Mouse (Mus musculus) skeletal muscle tissue, adult 2 months (tissue): ENCODE measurements at regions not wholly inside any gene's neighbourhood (a gene's known extent, or its start where the extent isn't known, plus 50 kb on each side); places are given as distances from the start of the nearest gene placed in this dataset.
"Not testable (repeated sequence)": the region's sequence is repeated elsewhere in the genome, so short reads cannot be mapped to it uniquely, and the experiment has no call there.

Experiments
- DNase-seq: peaks from one replicate; pipeline ENCODE4 v3.0.0-alpha.2; 2012; ENCODE audit warnings: low read depth, low spot score

GRCm38 (mm10) chr17:82367876-82368275, 629.7 kb upstream of the Slc8a1 start:
- no peak for DNase-seq

DNA sequence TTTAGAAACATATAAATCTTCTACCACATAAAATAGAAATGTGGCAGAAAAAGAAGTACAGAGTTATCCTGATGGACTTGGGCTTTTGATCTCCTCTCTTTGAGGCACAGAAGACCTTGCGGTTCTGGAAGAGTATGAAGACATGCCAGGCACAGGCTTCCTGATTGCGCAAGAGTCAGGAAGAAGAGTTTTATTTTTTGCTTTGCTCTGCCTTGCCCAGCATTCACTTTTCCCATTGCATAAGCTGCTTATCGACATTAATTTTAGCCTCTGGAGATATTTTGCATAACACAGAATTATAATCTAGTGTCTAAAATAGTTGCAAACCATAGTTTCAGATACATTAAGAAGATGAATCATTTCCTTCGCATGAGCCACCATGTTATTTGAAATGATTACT, 627.8 kb upstream of the Slc8a1 start:
- DNase-seq, result peak; percentile 4

DNA sequence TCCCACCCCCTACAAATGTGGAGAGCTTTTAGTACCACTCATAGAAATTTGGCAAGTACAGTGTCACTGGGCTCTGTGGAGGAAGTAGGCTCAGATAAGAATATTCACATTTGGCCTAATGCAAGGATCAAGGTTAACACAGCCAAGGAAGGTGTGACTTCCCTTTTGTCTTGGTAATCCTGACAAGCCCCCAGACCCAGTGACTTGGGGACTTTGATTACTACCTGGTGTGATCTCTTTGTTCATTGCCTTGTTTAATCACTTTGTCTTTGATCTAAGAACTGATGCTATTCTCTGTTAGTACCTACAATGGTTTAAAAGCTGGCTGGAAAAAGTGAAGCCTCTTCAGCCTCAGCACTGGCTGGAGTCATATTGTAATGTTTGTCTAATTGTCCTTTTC, 610.5 kb upstream of the Slc8a1 start:
- no peak for DNase-seq

DNA sequence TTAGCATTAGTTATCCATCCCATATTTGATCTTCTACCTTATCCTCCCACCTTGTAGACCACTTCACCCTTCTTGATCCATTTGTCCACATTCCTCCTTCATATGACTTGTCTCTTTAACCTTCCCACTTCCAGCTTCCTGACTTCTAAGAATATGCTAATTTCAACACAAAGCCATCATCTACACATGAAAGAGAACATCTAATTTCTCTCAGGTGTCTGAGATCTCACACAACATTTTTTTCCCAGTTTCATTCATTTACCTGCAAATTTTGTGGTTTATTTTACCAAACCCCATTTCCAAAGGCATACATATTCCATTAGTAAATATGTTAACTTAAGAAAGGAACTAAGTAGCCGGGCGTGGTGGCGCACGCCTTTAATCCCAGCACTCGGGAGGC, 593.3 kb upstream of the Slc8a1 start:
- no peak for DNase-seq

DNA sequence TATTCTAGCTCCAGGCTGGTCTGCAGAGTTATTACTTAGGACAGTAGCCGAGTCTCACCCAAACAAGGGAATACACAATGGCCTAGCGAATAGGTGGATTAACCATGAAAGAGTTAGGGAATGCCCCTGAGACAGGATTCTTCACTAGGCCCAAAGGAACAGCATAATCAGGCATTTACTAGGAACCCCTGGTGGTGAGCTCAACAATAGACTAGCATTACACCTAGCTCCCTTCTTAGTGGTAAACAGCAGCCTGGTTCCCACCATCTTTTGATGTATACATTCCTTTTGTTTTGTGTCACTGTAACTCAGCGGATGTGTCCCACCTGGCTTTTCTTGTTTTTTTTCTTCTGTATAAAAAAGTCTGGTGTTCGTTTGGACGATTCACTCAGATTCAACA, 574.0 kb upstream of the Slc8a1 start:
- DNase-seq, result no peak

- DNase-seq, result no peak
These were observed 568.2 kb upstream of the Slc8a1 start for GRCm38 (mm10) chr17:82306347-82306746.

GRCm38 (mm10) chr17:82277728-82278127, 539.6 kb upstream of the Slc8a1 start:
- DNase-seq, result no peak

GRCm38 (mm10) chr17:82273946-82274345, 535.8 kb upstream of the Slc8a1 start:
- DNase-seq, result no peak

DNA sequence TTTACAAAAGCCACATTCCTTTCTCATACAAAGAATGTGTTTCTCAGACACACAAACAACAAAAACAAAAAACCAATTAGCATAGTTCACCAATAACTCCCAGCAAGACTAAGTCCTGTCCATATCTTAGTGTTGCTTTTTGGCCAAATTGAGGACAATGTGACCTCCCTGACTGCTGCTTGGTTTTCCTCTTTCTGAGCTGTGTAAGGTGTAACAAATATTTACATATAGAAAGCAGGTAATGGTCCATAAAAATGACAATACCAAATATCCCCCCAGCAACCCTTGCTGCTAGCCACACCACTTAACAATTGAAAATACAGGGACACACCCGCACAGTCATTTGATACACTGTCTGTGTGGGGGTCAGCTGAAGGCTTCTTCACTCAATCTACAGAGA, 534.7 kb upstream of the Slc8a1 start:
- DNase-seq, result no peak

GRCm38 (mm10) chr17:82266842-82267241, 528.7 kb upstream of the Slc8a1 start:
- DNase-seq, result not testable (repeated sequence)

DNA sequence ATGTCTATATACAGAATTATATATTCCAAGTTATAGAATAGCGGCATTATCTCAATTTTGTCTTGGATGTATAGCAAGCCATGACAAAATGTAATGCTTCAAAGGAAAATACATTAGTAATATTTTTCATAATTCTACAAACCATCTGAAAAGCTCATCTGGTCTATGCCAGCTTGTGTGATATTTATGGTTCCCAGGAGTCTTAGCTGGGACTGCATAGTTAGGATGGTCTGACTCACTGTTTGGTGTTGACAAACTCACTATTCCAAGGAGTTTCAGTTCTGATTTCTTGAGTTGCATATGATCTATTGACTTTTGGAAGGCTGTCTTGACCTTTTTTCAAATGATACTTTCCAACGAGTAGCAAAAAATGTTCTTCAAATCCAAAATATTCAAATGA, 514.2 kb upstream of the Slc8a1 start:
- no peak for DNase-seq

DNA sequence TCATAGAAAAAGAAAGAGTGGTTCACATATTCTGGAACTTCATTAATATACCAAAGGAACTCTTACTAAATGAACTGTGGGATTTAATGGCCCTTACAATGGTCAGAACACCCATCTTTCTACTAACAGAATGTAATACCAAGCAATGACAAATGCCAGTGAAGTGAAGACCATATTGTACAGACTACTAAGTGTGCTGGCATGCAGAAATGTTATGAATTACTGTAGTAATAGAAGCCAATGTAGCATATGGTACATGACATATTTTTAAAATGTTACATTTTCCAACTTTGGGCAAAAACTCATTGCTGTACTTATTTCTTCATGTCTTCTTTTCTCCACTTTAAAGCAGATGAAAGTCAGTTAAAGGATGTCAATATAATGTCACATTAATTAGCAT, 513.7 kb upstream of the Slc8a1 start:
- DNase-seq, result no peak

GRCm38 (mm10) chr17:82238361-82238760, 500.2 kb upstream of the Slc8a1 start:
- DNase-seq, result no peak

DNA sequence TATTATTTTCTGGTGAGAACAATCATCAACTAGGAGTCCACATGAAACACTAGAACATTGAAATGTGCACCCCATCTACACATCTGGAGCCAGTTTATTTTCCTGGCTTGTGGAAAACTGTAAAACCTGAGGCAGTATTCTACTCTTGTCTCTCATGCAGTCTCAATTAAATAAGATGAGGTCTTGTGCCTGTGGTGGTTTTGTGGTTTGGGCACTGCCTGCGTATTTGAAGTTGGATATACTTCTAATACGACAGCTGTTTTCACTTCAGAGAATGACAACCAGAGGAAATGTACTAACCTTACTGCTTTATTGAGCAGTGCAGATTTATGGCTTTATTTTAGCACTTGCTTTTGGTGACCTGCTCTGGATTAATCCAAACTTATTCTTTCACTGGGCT, 499.3 kb upstream of the Slc8a1 start:
- peak; percentile 9 for DNase-seq

- no peak for DNase-seq
These were observed 477.8 kb upstream of the Slc8a1 start for GRCm38 (mm10) chr17:82215728-82216623.

- DNase-seq, result no peak
These were observed 461.8 kb upstream of the Slc8a1 start for GRCm38 (mm10) chr17:82199981-82200380.

DNA sequence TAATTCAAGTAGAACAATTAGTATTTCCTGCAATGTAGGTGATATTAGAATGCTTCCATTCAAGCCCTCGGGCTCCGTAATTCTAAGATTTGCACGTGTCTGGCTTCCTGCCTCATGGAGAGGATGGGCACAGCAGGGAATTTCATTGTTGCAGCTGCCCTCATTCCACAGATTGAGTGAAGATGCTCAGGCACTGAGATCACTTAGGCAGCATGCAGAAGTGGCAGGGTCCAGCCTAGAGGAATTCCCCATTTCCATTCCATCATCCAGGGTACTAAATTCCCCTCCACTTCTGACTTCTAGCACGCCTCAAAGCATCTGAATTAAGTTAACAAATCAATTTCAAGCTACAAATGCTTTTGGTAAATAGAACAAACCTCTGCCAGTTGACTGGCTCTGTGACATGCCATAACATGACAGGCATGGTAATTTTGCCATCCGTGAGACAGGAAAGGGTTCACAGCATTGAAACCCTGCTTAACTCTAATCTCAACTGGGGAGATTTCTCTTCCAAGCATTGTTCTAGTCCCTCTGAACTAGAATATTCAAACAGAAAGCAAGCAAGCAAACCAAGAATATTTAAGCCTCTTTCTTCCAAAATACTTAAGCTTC, 461.0 kb upstream of the Slc8a1 start:
- DNase-seq, result no peak

GRCm38 (mm10) chr17:82184261-82184660, 446.1 kb upstream of the Slc8a1 start:
- no peak for DNase-seq

DNA sequence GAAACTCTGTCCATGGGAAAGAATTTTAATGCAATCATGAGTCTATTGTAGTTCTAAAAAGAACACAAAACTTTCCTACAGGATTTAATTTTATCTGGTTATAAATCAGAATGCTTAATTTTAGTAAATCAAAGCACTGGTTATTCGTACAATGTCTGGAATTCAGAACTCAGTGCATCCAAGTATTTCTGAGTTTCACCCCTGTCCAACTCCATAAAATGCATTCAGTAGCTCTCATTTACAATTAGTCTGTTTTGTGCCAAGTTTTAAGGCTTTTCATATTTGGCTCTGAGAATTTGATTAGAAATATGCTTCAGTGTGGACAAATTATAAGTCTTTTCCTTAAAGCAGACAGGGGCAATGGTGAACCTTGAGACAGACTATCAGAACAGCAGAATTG, 433.0 kb upstream of the Slc8a1 start:
- DNase-seq, result no peak

DNA sequence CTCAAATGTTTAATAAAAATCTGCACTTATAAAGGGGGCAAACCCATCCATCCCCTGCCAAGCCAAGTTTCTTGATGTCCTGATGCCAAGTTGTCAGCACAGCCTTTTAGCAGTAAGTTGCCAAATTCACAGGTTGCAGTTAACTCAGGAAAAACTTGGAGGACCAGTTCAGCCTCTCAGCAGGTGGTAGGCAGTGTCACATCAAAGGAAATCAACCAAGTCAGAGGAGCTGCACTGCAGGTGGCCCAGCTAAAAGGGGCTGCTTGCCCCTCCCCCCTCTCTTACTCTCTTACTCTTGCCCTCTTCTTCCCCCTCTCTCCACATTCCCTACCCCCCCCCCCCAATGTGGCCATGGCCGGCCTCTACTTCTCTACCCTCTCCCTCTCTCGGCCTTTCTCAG, 415.3 kb upstream of the Slc8a1 start:
- no peak for DNase-seq

GRCm38 (mm10) chr17:82134843-82135242, 396.7 kb upstream of the Slc8a1 start:
- DNase-seq, result no peak

DNA sequence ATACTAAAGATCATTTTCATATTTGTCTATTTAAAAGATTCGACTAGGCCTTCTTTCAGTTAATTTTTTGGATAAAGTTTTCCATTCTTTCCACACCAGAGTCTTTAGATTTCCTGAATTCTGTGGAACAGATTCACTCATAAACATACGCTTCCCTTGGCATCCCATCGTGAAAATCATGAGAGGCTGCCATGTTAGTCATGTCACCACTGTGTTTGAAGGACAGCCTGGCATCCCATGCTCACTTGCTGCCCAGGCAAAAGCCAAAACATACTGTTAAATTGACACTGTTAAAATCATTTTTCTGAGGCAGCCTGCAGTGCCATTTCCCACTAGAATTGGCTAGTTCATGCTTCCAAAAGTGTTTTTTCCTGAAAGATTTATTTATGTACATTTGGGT, 394.8 kb upstream of the Slc8a1 start:
- no peak for DNase-seq

GRCm38 (mm10) chr17:82087141-82087540, 349.0 kb upstream of the Slc8a1 start:
- DNase-seq, result no peak
